In genomic region chr5:66747761-66748430, GRCm38 (mm10) we compare ENCODE assay signal across 10 mouse cellular contexts. TPM values are rescaled to one million over a fixed set of nuclear protein-coding genes. Genes with fewer than 3 reads are reported as not detected.
DNase-seq lines count a peak whose midpoint lies in the region; ATAC-seq and TF ChIP-seq lines count a peak whose summit lies in the region.
"Had no signal": no experiment of that assay in that cellular context is flagged by ENCODE, and none has a peak within 500 bp of the region (broad histone marks: within the 10 kb centered on the region; RNA-seq: fewer than 3 reads in every experiment).

No protein-coding gene starts in this region.

- H3K27me3 ChIP-seq in kidney, postnatal 0 days (ENCODE audit: insufficient read depth, low read length): no peaks in the 10 kb centered on the region
- H3K27me3 ChIP-seq in neural tube, embryonic 14.5 days (ENCODE audit: control insufficient read depth, insufficient read depth, low read length): no peaks in the 10 kb centered on the region
- H3K27me3 ChIP-seq: CH12.LX had no signal

- H3K4me3 ChIP-seq in kidney, postnatal 0 days (replicated peaks; ENCODE audit: low read depth, low read length): no peak overlapping the region
- peak overlapping the region; percentile 78 for H3K4me3 ChIP-seq in neural tube, embryonic 14.5 days (ENCODE audit: low read depth, low read length)

- peaks cover 20% of the 10 kb centered on the region for H3K4me1 ChIP-seq in kidney, postnatal 0 days (replicated peaks; ENCODE audit: insufficient read depth, low read length)
- H3K4me1 ChIP-seq in neural tube, embryonic 14.5 days (ENCODE audit: control insufficient read depth, insufficient read depth, low read length): peaks cover 29% of the 10 kb centered on the region

- WGBS in kidney, postnatal 0 days: 13% methylated on average over 10 of the region's 10 CpGs
- WGBS in neural tube, embryonic 14.5 days: 4% methylated on average over 10 of the region's 10 CpGs

- no peak overlapping the region for H3K9ac ChIP-seq in kidney, postnatal 0 days (ENCODE audit: low read depth, low read length)
- peak overlapping the region; percentile 29; the same call in 1 of the 2 replicates for H3K9ac ChIP-seq in neural tube, embryonic 14.5 days (replicated peaks; ENCODE audit: low read depth, low read length)

- no peak for TF ChIP-seq CTCF in kidney, postnatal 0 days (IDR thresholded peaks at IDR 0.05; ENCODE audit: low read depth)

- peak; percentile 10 for DNase-seq in left cerebral cortex, postnatal 4 days
- DNase-seq in left cerebral cortex, postnatal 10 days (ENCODE audit: extremely low spot score in 1 of 2, low spot score in 2 of 2): no peak
- DNase-seq in heart, adult 8-10 months (ENCODE audit: low spot score): peak; percentile 34
- DNase-seq in kidney, postnatal 0 days (ENCODE audit: low spot score): peak; percentile 47
- no peak for DNase-seq in left cerebral cortex, adult 18-20 months (ENCODE audit: low spot score in 2 of 2)
- no peak for DNase-seq in left cerebral cortex, adult 8-10 months (ENCODE audit: low spot score in 2 of 2)
- no peak for DNase-seq in spleen, adult 12 weeks (ENCODE audit: low spot score)

- intact Hi-C loops in left cerebral cortex, postnatal 4 days (cut with DNase I): no loop called here
- intact Hi-C loops in left cerebral cortex, postnatal 10 days (cut with DNase I): loop anchor here (5.0 kb wide), 1 partner anchor 36 kb away; no protein-coding TSS in a partner anchor

- H3K36me3 ChIP-seq in kidney, postnatal 0 days (ENCODE audit: insufficient read depth, low read length): no peaks in the 10 kb centered on the region
- H3K36me3 ChIP-seq in neural tube, embryonic 14.5 days (ENCODE audit: control insufficient read depth, insufficient read depth, low read length): no peaks in the 10 kb centered on the region

- peak overlapping the region; percentile 77 for H3K4me2 ChIP-seq in kidney, postnatal 0 days (ENCODE audit: low read length)
- peak overlapping the region; percentile 81 for H3K4me2 ChIP-seq in neural tube, embryonic 14.5 days (ENCODE audit: low read depth, low read length)

- no peaks in the 10 kb centered on the region for H3K9me3 ChIP-seq in kidney, postnatal 0 days (replicated peaks; ENCODE audit: low read length)
- H3K9me3 ChIP-seq in neural tube, embryonic 14.5 days (ENCODE audit: control insufficient read depth, low read length): no peaks in the 10 kb centered on the region

- H3K27ac ChIP-seq in kidney, postnatal 0 days: peak overlapping the region; percentile 87
- H3K27ac ChIP-seq in neural tube, embryonic 14.5 days (ENCODE audit: low read depth, low read length): peak overlapping the region; percentile 60; the same call in 1 of the 2 replicates

- ATAC-seq in kidney, postnatal 0 days (replicated peaks; ENCODE audit: low FRiP score, low read depth): no peak
- no peak for ATAC-seq in neural tube, embryonic 14.5 days (ENCODE audit: low read depth)

RNA-seq across cellular contexts. Expression of gene Limch1, which starts 2.3 kb away (rescaled TPM):
- 100 to 1,000 TPM; 203 to 223 TPM for total RNA-seq in left cerebral cortex, postnatal 4 days (2021)
- 100 to 1,000 TPM; 114 TPM for total RNA-seq in left cerebral cortex, postnatal 10 days (2021)
- total RNA-seq in heart, adult 8-10 months (2022): 100 to 1,000 TPM; 278 to 326 (median 303) TPM
- polyA plus RNA-seq in kidney, postnatal 0 days (2015; fragmentation: Nextera tagmentation; extraction: Ambion mirVana): 32.8 and 34.1 TPM in 2 replicates
- polyA plus RNA-seq in neural tube, embryonic 14.5 days (2014; fragmentation: Nextera tagmentation; extraction: Ambion mirVana): 81.8 and 84.9 TPM in 2 replicates
- total RNA-seq in left cerebral cortex, adult 18-20 months (2021): 100 to 1,000 TPM; 120 to 123 TPM
- 100 to 1,000 TPM; 110 to 123 (median 118) TPM for total RNA-seq in left cerebral cortex, adult 8-10 months (2022)
- total RNA-seq: megakaryocyte-erythroid progenitor cell, adult 5-6 weeks had no signal

Comparison
In these comparisons a context has a peak if more than half of its experiments do, and no peak if none do; other contexts are left out.
1. DNase-seq: peak in left cerebral cortex, postnatal 4 days (single experiment), heart, adult 8-10 months (single experiment) and kidney, postnatal 0 days (single experiment); none in left cerebral cortex, postnatal 10 days (0 of 2), left cerebral cortex, adult 18-20 months (0 of 2), left cerebral cortex, adult 8-10 months (0 of 2) and spleen, adult 12 weeks (single experiment).